Mouse (Mus musculus) heart, adult 2 months (tissue): Measurements from ENCODE around the gene Arntl2. TPM values are rescaled to one million over a fixed set of nuclear protein-coding genes. Genes with fewer than 3 reads are reported as not detected.
"Not testable (repeated sequence)": the region's sequence is repeated elsewhere in the genome, so short reads cannot be mapped to it uniquely, and the experiment has no call there.

Experiments
- DNase-seq, 2 experiments: peaks; one replicate each; pipeline ENCODE4 v3.0.0; 2021
- H3K27ac ChIP-seq: fragments of 200-600 bp; 2 replicates; pipeline ENCODE4 v1.8.1; 2022
- H3K27me3 ChIP-seq: fragments of 200-500 bp; 2 replicates; pipeline ENCODE4 v1.6.1; 2012; ENCODE audit warnings: mild to moderate bottlenecking, low read length, inconsistent platforms, mixed read lengths; ENCODE audit not compliant: control insufficient read depth, insufficient read depth
- H3K36me3 ChIP-seq: fragments of 200-500 bp; 2 replicates; pipeline ENCODE4 v1.6.1; 2012; ENCODE audit warnings: low read length, inconsistent platforms; ENCODE audit not compliant: control insufficient read depth, insufficient read depth
- H3K4me1 ChIP-seq: fragments of 200-500 bp; 2 replicates; pipeline ENCODE4 v1.6.1; 2011; ENCODE audit warnings: low read length; ENCODE audit not compliant: control insufficient read depth, insufficient read depth
- H3K4me3 ChIP-seq: fragments of 200-600 bp; 2 replicates; pipeline ENCODE4 v1.8.1; 2022
- H3K79me2 ChIP-seq: fragments of 200-500 bp; replicated peaks from 2 replicates; pipeline ENCODE4 v1.6.1; 2012; ENCODE audit warnings: mild to moderate bottlenecking, inconsistent platforms, low read length, moderate library complexity, mixed read lengths; ENCODE audit not compliant: control insufficient read depth, insufficient read depth
- H3K9ac ChIP-seq: fragments of 200-500 bp; 2 replicates; pipeline ENCODE4 v1.6.1; 2012; ENCODE audit warnings: low read depth, mild to moderate bottlenecking, control low read depth, inconsistent platforms, low read length, mixed read lengths
- CTCF ChIP-seq: fragments of 200-600 bp; IDR thresholded peaks from 2 replicates; pipeline ENCODE4 v1.8.1; 2022; ENCODE audit warnings: antibody characterized with exemption, mild to moderate bottlenecking, moderate library complexity
- EP300 ChIP-seq: fragments of 200-500 bp; IDR thresholded peaks from 2 replicates; pipeline ENCODE4 v1.6.1; 2011; ENCODE audit warnings: low read depth, low read length, control low read depth; ENCODE audit not compliant: insufficient read depth
- POLR2A ChIP-seq: fragments of 200-500 bp; IDR thresholded peaks from 2 replicates; pipeline ENCODE4 v1.6.1; 2011; ENCODE audit warnings: mild to moderate bottlenecking, low read depth, low read length, control low read depth; ENCODE audit not compliant: insufficient read depth
- WGBS: fragments of 180-500 bp; shearing (Covaris S2); methylation state at CpG from one replicate; pipeline ENCODE4 v1.1.7; 2018; 5-methylcytosine and 5-hydroxymethylcytosine counted together
- intact Hi-C: fragments of 180-260 bp; cut with DNase I; formaldehyde crosslinking; loops from one replicate; pipeline ENCODE4 v1.15.1; 2025
- polyA plus RNA-seq: library from polyadenylated mRNA; depleted of rRNA; stranded (reverse); fragments of >200 nt; gene quantifications from 2 replicates; pipeline ENCODE4 v1.2.3, GENCODE M21; 2012
- total RNA-seq, 2 experiments: library from RNA; stranded (reverse); gene quantifications; 2 replicates each; pipeline ENCODE4 v1.2.3; 2021

Gene Arntl2
- total and polyA plus RNA-seq, 3 experiments = 0.86 to 2.6 (median 1.5) TPM

DNA sequence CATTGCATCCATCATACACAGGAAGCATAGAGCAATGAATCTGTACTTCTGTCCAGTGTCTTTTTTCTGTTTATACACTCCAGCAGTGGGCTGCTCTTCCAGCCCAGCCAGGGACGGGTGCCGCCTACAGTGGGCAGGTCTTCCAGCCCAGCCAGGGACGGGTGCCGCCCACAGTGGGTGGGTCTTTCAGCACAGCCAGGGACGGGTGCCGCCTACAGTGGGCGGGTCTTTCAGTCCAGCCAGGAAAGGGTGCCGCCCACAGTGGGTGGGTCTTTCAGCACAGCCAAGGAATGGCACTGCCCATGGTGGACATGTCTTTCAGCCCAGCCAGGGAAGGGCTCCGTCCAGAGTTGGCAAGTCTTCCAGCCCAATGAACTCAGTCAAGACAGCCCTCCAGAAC lies 59.3 kb downstream of the Arntl2 start:
- Histone ChIP-seq H3K9ac (no peak overlapping the region), H3K27me3 (no peaks in the 10 kb centered on the region), H3K27ac (no peak overlapping the region), H3K36me3 (no peaks in the 10 kb centered on the region), H3K4me3 (no peak overlapping the region), H3K79me2 (no peaks in the 10 kb centered on the region), H3K4me1 (peaks cover 1% of the 10 kb centered on the region; the same call in 1 of the 2 replicates)
- intact Hi-C loops = no loop called here
- WGBS = 95% methylated on average over 9 of the region's 9 CpGs
- no peak for DNase-seq
- no peak for TF ChIP-seq CTCF
- no peak for TF ChIP-seq POLR2A
- no peak for TF ChIP-seq EP300

DNA sequence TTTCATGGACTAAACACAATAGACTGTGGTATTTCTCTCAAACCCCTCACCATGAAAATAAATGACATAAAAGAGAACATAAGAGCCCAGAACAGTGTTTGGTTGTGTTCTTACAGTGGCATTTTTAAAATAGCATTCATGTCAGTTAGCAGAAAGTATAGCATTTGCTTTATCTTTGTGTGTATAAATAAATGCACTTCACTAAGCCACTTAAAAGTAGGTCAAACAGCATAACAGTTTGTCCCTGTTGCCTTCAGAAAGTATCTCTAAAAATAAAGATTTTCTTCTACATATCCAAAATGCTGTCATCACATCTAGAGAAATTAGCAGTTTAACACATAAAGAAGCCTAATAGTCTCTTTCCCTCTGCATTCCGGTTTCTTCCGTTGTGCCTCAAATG lies 61.5 kb downstream of the Arntl2 start:
- H3K9ac ChIP-seq = no peak overlapping the region
- H3K79me2 ChIP-seq = no peaks in the 10 kb centered on the region
- no peak for DNase-seq
- peaks cover 1% of the 10 kb centered on the region; the same call in 1 of the 2 replicates for H3K4me1 ChIP-seq
- no peaks in the 10 kb centered on the region for H3K27me3 ChIP-seq
- peak overlapping the region; percentile 75 for H3K27ac ChIP-seq
- H3K36me3 ChIP-seq = no peaks in the 10 kb centered on the region
- no peak overlapping the region for H3K4me3 ChIP-seq
- TF ChIP-seq EP300 (no peak), CTCF (no peak), POLR2A (no peak)
- intact Hi-C loops = no loop called here
- 47% methylated on average over 2 of the region's 2 CpGs for WGBS

GRCm38 (mm10) chr6:146863154-146863553 lies 67.3 kb downstream of the Arntl2 start:
- intact Hi-C loops = no loop called here
- H3K27ac ChIP-seq = no peak overlapping the region

GRCm38 (mm10) chr6:146864370-146864769 lies 68.5 kb downstream of the Arntl2 start:
- H3K4me1 ChIP-seq, intact Hi-C loops, H3K4me3 ChIP-seq, DNase-seq, H3K27me3 ChIP-seq, H3K9ac ChIP-seq, H3K79me2 ChIP-seq, H3K36me3 ChIP-seq, H3K27ac ChIP-seq: not testable (repeated sequence)
- WGBS = 92% methylated on average over 3 of the region's 5 CpGs

More at GRCm38 (mm10) chr6:146863154-146863553, 67.3 kb downstream of the Arntl2 start:
- Histone ChIP-seq H3K27me3 (no peaks in the 10 kb centered on the region), H3K4me1 (no peaks in the 10 kb centered on the region), H3K36me3 (no peaks in the 10 kb centered on the region), H3K79me2 (no peaks in the 10 kb centered on the region), H3K4me3 (no peak overlapping the region), H3K9ac (no peak overlapping the region)
- WGBS = 96% methylated on average over 2 of the region's 2 CpGs
- no peak for DNase-seq
- TF ChIP-seq EP300 (no peak), POLR2A (no peak), CTCF (no peak)

- 82% methylated on average over 4 of the region's 4 CpGs for WGBS
- no peak overlapping the region for H3K4me3 ChIP-seq
Measured at GRCm38 (mm10) chr6:146865701-146866100, 69.8 kb downstream of the Arntl2 start.

GRCm38 (mm10) chr6:146871975-146872374 lies 76.1 kb downstream of the Arntl2 start:
- Histone ChIP-seq H3K36me3 (no peaks in the 10 kb centered on the region), H3K4me1 (no peaks in the 10 kb centered on the region), H3K27ac (no peak overlapping the region), H3K4me3 (no peak overlapping the region), H3K27me3 (no peaks in the 10 kb centered on the region), H3K9ac (no peak overlapping the region), H3K79me2 (no peaks in the 10 kb centered on the region)
- TF ChIP-seq CTCF (no peak), EP300 (no peak), POLR2A (no peak)
- WGBS = 79% methylated on average over 4 of the region's 4 CpGs
- intact Hi-C loops = no loop called here
- DNase-seq = no peak

More at GRCm38 (mm10) chr6:146865701-146866100, 69.8 kb downstream of the Arntl2 start:
- Histone ChIP-seq H3K79me2 (no peaks in the 10 kb centered on the region), H3K36me3 (no peaks in the 10 kb centered on the region), H3K4me1 (no peaks in the 10 kb centered on the region), H3K27me3 (no peaks in the 10 kb centered on the region), H3K27ac (no peak overlapping the region), H3K9ac (no peak overlapping the region)
- no peak for TF ChIP-seq EP300
- TF ChIP-seq CTCF = peak; percentile 46
- no peak for DNase-seq
- intact Hi-C loops = no loop called here
